Mouse (Mus musculus): ENCODE data around the gene Zfp764.

DNA sequence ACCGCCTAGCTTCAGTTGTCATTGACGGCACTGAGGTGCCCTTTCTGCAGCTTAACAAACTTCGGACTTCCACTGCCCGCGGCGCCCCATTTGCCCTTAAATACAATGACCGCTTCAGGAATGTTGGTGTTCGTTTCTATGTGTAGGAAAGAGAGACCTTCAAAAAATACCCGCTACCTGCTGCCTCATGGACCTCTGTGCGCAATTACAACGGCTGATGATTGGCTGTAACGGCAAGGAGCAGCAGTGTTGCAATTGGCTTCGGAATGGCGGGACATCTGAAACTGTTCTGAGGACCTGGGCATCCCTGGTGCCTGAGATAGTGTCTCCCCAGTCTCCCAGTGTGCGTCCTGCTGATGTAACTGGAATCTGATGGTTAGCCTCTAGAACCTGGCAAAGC lies 15.6 kb upstream of the Zfp764 start:
- TF ChIP-seq CTCF (IDR thresholded peaks at IDR 0.05; ENCODE audit: extremely low read depth, insufficient read length, insufficient replicate concordance, low read depth, low read length) (no peak), POLR2A (IDR thresholded peaks at IDR 0.05; ENCODE audit: low read depth, low read length) (no peak)
